Mouse (Mus musculus): ENCODE measurements at regions not wholly inside any gene's neighbourhood (a gene's known extent, or its start where the extent isn't known, plus 50 kb on each side); places are given as distances from the start of the nearest gene placed in this dataset.

GRCm38 (mm10) chr6:66472697-66473096 lies 62.5 kb upstream of the Mad2l1 start:
- TF ChIP-seq CTCF (IDR thresholded peaks at IDR 0.05; ENCODE audit: borderline replicate concordance, extremely low read depth, insufficient read depth, insufficient read length) (no peak), POLR2A (IDR thresholded peaks at IDR 0.05; ENCODE audit: borderline replicate concordance, extremely low read depth, insufficient read depth, insufficient read length, poor library complexity, severe bottlenecking) (no peak)
